Mouse (Mus musculus) heart, embryonic 12.5 days (tissue): ENCODE results near the gene Scrn3. TPM values are rescaled to one million over a fixed set of nuclear protein-coding genes. Genes with fewer than 3 reads are reported as not detected.

Experiments
- ATAC-seq: fragments of 200-750 bp; cut with Nextera tagmentation; 2 replicates; pipeline ENCODE4 v1.8.0; 2017; ENCODE audit warnings: moderate TSS enrichment, moderate library complexity; ENCODE audit not compliant: insufficient number of reproducible peaks, low FRiP score
- H3K27ac ChIP-seq: fragments of 300-500 bp; sonication (generic); 2 replicates; pipeline ENCODE4 v1.5.1; 2016; ENCODE audit warnings: mild to moderate bottlenecking, moderate library complexity; ENCODE audit not compliant: poor library complexity, severe bottlenecking
- H3K27me3 ChIP-seq: fragments of 300-500 bp; sonication (generic); replicated peaks from 2 replicates; pipeline ENCODE4 v1.6.1; 2016; ENCODE audit warnings: mild to moderate bottlenecking, moderate library complexity
- H3K36me3 ChIP-seq: fragments of 300-500 bp; sonication (generic); 2 replicates; pipeline ENCODE4 v1.6.1; 2016; ENCODE audit warnings: mild to moderate bottlenecking, moderate library complexity
- H3K4me1 ChIP-seq: fragments of 300-500 bp; sonication (generic); replicated peaks from 2 replicates; pipeline ENCODE4 v1.6.1; 2016; ENCODE audit warnings: mild to moderate bottlenecking
- H3K4me2 ChIP-seq: fragments of 300-500 bp; sonication (generic); 2 replicates; pipeline ENCODE4 v1.6.1; 2016; ENCODE audit warnings: mild to moderate bottlenecking, moderate library complexity
- H3K4me3 ChIP-seq: fragments of 300-500 bp; sonication (generic); 2 replicates; pipeline ENCODE4 v1.5.1; 2016; ENCODE audit warnings: mild to moderate bottlenecking
- H3K9ac ChIP-seq: fragments of 300-500 bp; sonication (generic); 2 replicates; pipeline ENCODE4 v1.6.1; 2016; ENCODE audit warnings: mild to moderate bottlenecking, moderate library complexity
- H3K9me3 ChIP-seq: fragments of 300-500 bp; sonication (generic); replicated peaks from 2 replicates; pipeline ENCODE4 v1.6.1; 2016; ENCODE audit warnings: mild to moderate bottlenecking, moderate library complexity
- WGBS: fragments of 180-500 bp; shearing (Covaris S2); methylation state at CpG from one replicate; pipeline ENCODE4 v1.1.7; 2016; 5-methylcytosine and 5-hydroxymethylcytosine counted together
- polyA plus RNA-seq: library from polyadenylated mRNA; unstranded; fragments of >200 nt; fragmentation: Nextera tagmentation; extraction: Ambion mirVana; gene quantifications from 2 replicates; pipeline ENCODE4 v1.2.1, GENCODE M21; 2016

The Scrn3 gene
- polyA plus RNA-seq: 14.9 and 16.5 TPM in 2 replicates

GRCm38 (mm10) chr2:73312152-73313116 is at the start of gene Scrn3, which contains the start of gene Cir1:
Gene Scrn3, plus strand, starts transcription at chr2:73312601.
Gene Cir1, minus strand, starts transcription at chr2:73312701.
- no peaks in the 10 kb centered on the region for H3K27me3 ChIP-seq
- peak; percentile 93 for ATAC-seq
- H3K4me2 ChIP-seq: peak within 1 kb of the TSS; percentile 94

GRCm38 (mm10) chr2:73263172-73263765 is 49.1 kb upstream of the Scrn3 start:
- Histone ChIP-seq H3K4me2 (peak overlapping the region; percentile 98), H3K9me3 (peaks cover 6% of the 10 kb centered on the region; the same call in 1 of the 2 replicates), H3K27ac (no peak overlapping the region), H3K4me3 (peak overlapping the region; percentile 60), H3K9ac (peak overlapping the region; percentile 67), H3K27me3 (peaks cover 63% of the 10 kb centered on the region), H3K4me1 (peaks cover 23% of the 10 kb centered on the region), H3K36me3 (no peaks in the 10 kb centered on the region)
- 8% methylated on average over 16 of the region's 16 CpGs for WGBS
- no peak for ATAC-seq

More at GRCm38 (mm10) chr2:73312152-73313116, at the start of gene Scrn3, which contains the start of gene Cir1:
- H3K4me1 ChIP-seq: peaks cover 4% of the 10 kb centered on the region
- peak within 1 kb of the TSS; percentile 81 for H3K27ac ChIP-seq
- no peaks in the 10 kb centered on the region for H3K9me3 ChIP-seq
- H3K36me3 ChIP-seq: peaks cover 29% of the 10 kb centered on the region
- WGBS: under 1% methylated on average over 64 of the region's 64 CpGs
- peak within 1 kb of the TSS; percentile 96 for H3K4me3 ChIP-seq
- peak within 1 kb of the TSS; percentile 91 for H3K9ac ChIP-seq

- Histone ChIP-seq H3K9me3 (peaks cover 6% of the 10 kb centered on the region; the same call in 1 of the 2 replicates), H3K4me2 (peak overlapping the region; percentile 98), H3K27ac (no peak overlapping the region), H3K27me3 (peaks cover 68% of the 10 kb centered on the region), H3K36me3 (no peaks in the 10 kb centered on the region), H3K4me1 (peaks cover 23% of the 10 kb centered on the region), H3K4me3 (peak overlapping the region; percentile 60), H3K9ac (peak overlapping the region; percentile 67)
- ATAC-seq: no peak; the same call in 1 of the 2 replicates
- WGBS: 1% methylated on average over 38 of the region's 38 CpGs
Measured at GRCm38 (mm10) chr2:73263794-73264610, 48.4 kb upstream of the Scrn3 start.

- peak overlapping the region; percentile 60 for H3K4me3 ChIP-seq
- H3K4me2 ChIP-seq: peak overlapping the region; percentile 98
- H3K27ac ChIP-seq: no peak overlapping the region
- H3K27me3 ChIP-seq: peaks cover 73% of the 10 kb centered on the region
- no peaks in the 10 kb centered on the region for H3K36me3 ChIP-seq
- H3K9me3 ChIP-seq: peaks cover 6% of the 10 kb centered on the region; the same call in 1 of the 2 replicates
- ATAC-seq: no peak
- H3K9ac ChIP-seq: no peak overlapping the region
- WGBS: 5% methylated on average over 11 of the region's 11 CpGs
- peaks cover 27% of the 10 kb centered on the region for H3K4me1 ChIP-seq
Measured at GRCm38 (mm10) chr2:73264611-73265195, 47.7 kb upstream of the Scrn3 start.

- Histone ChIP-seq H3K4me1 (peaks cover 37% of the 10 kb centered on the region), H3K9me3 (peaks cover 5% of the 10 kb centered on the region; the same call in 1 of the 2 replicates), H3K36me3 (no peaks in the 10 kb centered on the region), H3K4me2 (no peak overlapping the region), H3K9ac (no peak overlapping the region), H3K27me3 (peaks cover 87% of the 10 kb centered on the region), H3K4me3 (no peak overlapping the region), H3K27ac (no peak overlapping the region)
- ATAC-seq: no peak
- 9% methylated on average over 5 of the region's 5 CpGs for WGBS
Measured at GRCm38 (mm10) chr2:73266011-73266410, 46.4 kb upstream of the Scrn3 start.

- H3K36me3 ChIP-seq: no peaks in the 10 kb centered on the region
- WGBS: 30% methylated on average over 1 of the region's 1 CpGs
Measured at GRCm38 (mm10) chr2:73266623-73267022, 45.8 kb upstream of the Scrn3 start.

GRCm38 (mm10) chr2:73267231-73267630 is 45.2 kb upstream of the Scrn3 start:
- Histone ChIP-seq H3K27me3 (peaks cover 92% of the 10 kb centered on the region), H3K27ac (no peak overlapping the region), H3K36me3 (no peaks in the 10 kb centered on the region), H3K4me2 (no peak overlapping the region), H3K9me3 (no peaks in the 10 kb centered on the region), H3K9ac (no peak overlapping the region), H3K4me1 (peaks cover 48% of the 10 kb centered on the region), H3K4me3 (no peak overlapping the region)
- WGBS: 15% methylated on average over 3 of the region's 3 CpGs
- no peak for ATAC-seq

More at GRCm38 (mm10) chr2:73266623-73267022, 45.8 kb upstream of the Scrn3 start:
- Histone ChIP-seq H3K27ac (no peak overlapping the region), H3K4me2 (no peak overlapping the region), H3K27me3 (peaks cover 92% of the 10 kb centered on the region), H3K4me3 (no peak overlapping the region), H3K9me3 (0 out of 2 replicates have a peak, but pooled peaks cover 3% of the 10 kb centered on the region), H3K9ac (no peak overlapping the region), H3K4me1 (peaks cover 43% of the 10 kb centered on the region)
- no peak for ATAC-seq

- Histone ChIP-seq H3K9ac (no peak overlapping the region), H3K27me3 (peaks cover 92% of the 10 kb centered on the region), H3K4me1 (peaks cover 54% of the 10 kb centered on the region), H3K9me3 (no peaks in the 10 kb centered on the region), H3K4me2 (no peak overlapping the region), H3K27ac (no peak overlapping the region), H3K36me3 (no peaks in the 10 kb centered on the region), H3K4me3 (no peak overlapping the region)
- 4% methylated on average over 4 of the region's 4 CpGs for WGBS
- no peak for ATAC-seq
Measured at GRCm38 (mm10) chr2:73267818-73268217, 44.6 kb upstream of the Scrn3 start.

- Histone ChIP-seq H3K9me3 (no peaks in the 10 kb centered on the region), H3K4me2 (no peak overlapping the region), H3K4me1 (peaks cover 56% of the 10 kb centered on the region), H3K9ac (no peak overlapping the region), H3K27ac (no peak overlapping the region), H3K36me3 (no peaks in the 10 kb centered on the region), H3K27me3 (peaks cover 92% of the 10 kb centered on the region), H3K4me3 (no peak overlapping the region)
- ATAC-seq: no peak
- WGBS: 3% methylated on average over 12 of the region's 12 CpGs
Measured at GRCm38 (mm10) chr2:73268281-73268680, 44.1 kb upstream of the Scrn3 start.

- peaks cover 92% of the 10 kb centered on the region for H3K27me3 ChIP-seq
- H3K4me2 ChIP-seq: no peak overlapping the region
- H3K4me1 ChIP-seq: peaks cover 56% of the 10 kb centered on the region
- no peak for ATAC-seq
- H3K36me3 ChIP-seq: no peaks in the 10 kb centered on the region
- whole genome bisulfite sequencing: 9% methylated on average over 8 of the region's 8 CpGs
- H3K27ac ChIP-seq: no peak overlapping the region
- no peaks in the 10 kb centered on the region for H3K9me3 ChIP-seq
- H3K9ac ChIP-seq: no peak overlapping the region
- no peak overlapping the region for H3K4me3 ChIP-seq
Measured at GRCm38 (mm10) chr2:73268836-73269395, 43.5 kb upstream of the Scrn3 start.
